Mouse (Mus musculus) testis, adult 2 months (tissue): ENCODE measurements around the gene Isoc2b.

ENCODE experiments used
- CTCF ChIP-seq: fragments of 200-500 bp; IDR thresholded peaks from 2 replicates; pipeline ENCODE4 v1.5.1; 2012; ENCODE audit warnings: low read depth, mild to moderate bottlenecking, inconsistent platforms, low read length, moderate library complexity; ENCODE audit not compliant: control insufficient read depth, insufficient read depth, insufficient replicate concordance
- POLR2A ChIP-seq: fragments of 200-500 bp; IDR thresholded peaks from 2 replicates; pipeline ENCODE4 v1.6.1; 2012; ENCODE audit warnings: low read depth, mild to moderate bottlenecking, inconsistent platforms, low read length, moderate library complexity; ENCODE audit not compliant: control insufficient read depth

GRCm38 (mm10) chr7:4850621-4851314 lies 19.3 kb downstream of the Isoc2b start:
- no peak for TF ChIP-seq POLR2A
- no peak for TF ChIP-seq CTCF
